9 mouse cellular contexts compared by ENCODE assay signal in genomic region chr11:90142393-90142792, GRCm38 (mm10). TPM values are rescaled to one million over a fixed set of nuclear protein-coding genes. Genes with fewer than 3 reads are reported as not detected.
A peak's percentile ranks its signal among the peaks of the same experiment; 100 is the strongest.
DNase-seq lines count a peak whose midpoint lies in the region; ATAC-seq and TF ChIP-seq lines count a peak whose summit lies in the region.
"Had no signal": no experiment of that assay in that cellular context is flagged by ENCODE, and none has a peak within 500 bp of the region (broad histone marks: within the 10 kb centered on the region; RNA-seq: fewer than 3 reads in every experiment).

No protein-coding gene starts in this region.

- H3K4me1 ChIP-seq in forebrain, postnatal 0 days (ENCODE audit: insufficient read depth) = peaks cover 7% of the 10 kb centered on the region; the same call in 1 of the 2 replicates
- H3K4me1 ChIP-seq in forebrain, embryonic 12.5 days = no peaks in the 10 kb centered on the region

- H3K9ac ChIP-seq in forebrain, postnatal 0 days = no peak overlapping the region
- H3K9ac ChIP-seq in forebrain, embryonic 12.5 days = no peak overlapping the region
- H3K9ac ChIP-seq: limb, embryonic 13.5 days had no signal

- no peaks in the 10 kb centered on the region for H3K36me3 ChIP-seq in forebrain, postnatal 0 days (ENCODE audit: insufficient read depth)
- no peaks in the 10 kb centered on the region for H3K36me3 ChIP-seq in forebrain, embryonic 12.5 days (replicated peaks)
- H3K36me3 ChIP-seq: limb, embryonic 13.5 days had no signal

- peak; percentile 64 for DNase-seq in forebrain, postnatal 0 days
- DNase-seq in adrenal gland, postnatal 10 days = peak; percentile 86
- DNase-seq in gastrocnemius, postnatal 14 days = peak; percentile 85
- peak; percentile 46 to 75 for DNase-seq in layer of hippocampus, postnatal 14 days (ENCODE audit: low spot score in 2 of 2)
- DNase-seq in ovary, postnatal 14 days (ENCODE audit: low spot score) = peak; percentile 63
- DNase-seq in kidney, adult 11 months = no peak

- 0 out of 2 replicates have a peak overlapping the region, but pooled peaks have one; percentile 1 for H3K4me2 ChIP-seq in forebrain, postnatal 0 days (ENCODE audit: low read depth)
- H3K4me2 ChIP-seq in forebrain, embryonic 12.5 days = no peak overlapping the region
- H3K4me2 ChIP-seq: limb, embryonic 13.5 days had no signal

- 22% methylated on average over 4 of the region's 4 CpGs for WGBS in forebrain, postnatal 0 days
- 60% methylated on average over 4 of the region's 4 CpGs for WGBS in forebrain, embryonic 12.5 days

- H3K9me3 ChIP-seq in forebrain, postnatal 0 days (ENCODE audit: low read length) = no peaks in the 10 kb centered on the region
- no peaks in the 10 kb centered on the region for H3K9me3 ChIP-seq in forebrain, embryonic 12.5 days
- H3K9me3 ChIP-seq: limb, embryonic 13.5 days had no signal

- H3K27ac ChIP-seq in forebrain, postnatal 0 days (ENCODE audit: low read depth, low read length) = peak overlapping the region; percentile 15; the same call in 1 of the 2 replicates
- H3K27ac ChIP-seq in forebrain, embryonic 12.5 days = no peak overlapping the region
- H3K27ac ChIP-seq: limb, embryonic 13.5 days had no signal

- TF ChIP-seq CTCF in forebrain, postnatal 0 days (IDR thresholded peaks at IDR 0.05; ENCODE audit: low read depth) = no peak

- no peaks in the 10 kb centered on the region for H3K27me3 ChIP-seq in forebrain, postnatal 0 days (ENCODE audit: insufficient read depth, low read length)
- no peaks in the 10 kb centered on the region for H3K27me3 ChIP-seq in forebrain, embryonic 12.5 days
- H3K27me3 ChIP-seq: limb, embryonic 13.5 days had no signal

- intact Hi-C loops in gastrocnemius, postnatal 14 days (cut with DNase I; ENCODE audit: low total_unique reads) = no loop called here

- ATAC-seq in forebrain, postnatal 0 days = peak; percentile 80
- ATAC-seq in forebrain, embryonic 12.5 days (ENCODE audit: low FRiP score) = no peak
- no peak for ATAC-seq in granulocyte monocyte progenitor cell, adult 5-6 weeks (replicated peaks; ENCODE audit: poor library complexity, severe bottlenecking)

- no peak overlapping the region for H3K4me3 ChIP-seq in forebrain, postnatal 0 days (ENCODE audit: low read depth, low read length)
- no peak overlapping the region for H3K4me3 ChIP-seq in forebrain, embryonic 12.5 days (replicated peaks)
- H3K4me3 ChIP-seq: limb, embryonic 13.5 days had no signal

RNA-seq across cellular contexts. Expression of gene Gm45716, which starts 45.1 kb away (rescaled TPM):
- total RNA-seq in forebrain, postnatal 0 days (2014; rRNA removed) = 12.0 and 14.5 TPM in 2 replicates
- 24.7 and 32.7 TPM in 2 replicates for polyA plus RNA-seq in forebrain, postnatal 0 days (2015; fragmentation: Nextera tagmentation; extraction: Ambion mirVana)
- polyA plus RNA-seq in forebrain, embryonic 12.5 days (2016; fragmentation: Nextera tagmentation; extraction: Ambion mirVana) = 18.4 and 20.0 TPM in 2 replicates
- 1 to 10 TPM; 3.9 to 5.2 TPM for total RNA-seq in adrenal gland, postnatal 10 days (2021)
- total RNA-seq in gastrocnemius, postnatal 14 days (2021) = 1 to 10 TPM; 1.9 to 2.4 TPM
- 10 to 100 TPM in 1 of 2 experiments, 1 to 10 TPM in 1; 8.8 to 10.3 TPM for total RNA-seq in layer of hippocampus, postnatal 14 days (2021)
- 6.9 and 8.3 TPM in 2 replicates for total RNA-seq in granulocyte monocyte progenitor cell, adult 5-6 weeks (2014; fragmentation: Nextera tagmentation)
- total RNA-seq in granulocyte monocyte progenitor cell, adult 5-6 weeks (2017) = 9.1 and 10.1 TPM in 2 replicates
